Mouse (Mus musculus) small intestine, adult 2 months (tissue): Measurements from ENCODE around the gene Taok3.

ENCODE experiments used
- CTCF ChIP-seq: fragments of 200-500 bp; IDR thresholded peaks from 2 replicates; pipeline ENCODE4 v1.5.1; 2012; ENCODE audit warnings: low read depth, mild to moderate bottlenecking, control low read depth, inconsistent platforms, low read length, moderate library complexity, mixed read lengths; ENCODE audit not compliant: insufficient replicate concordance, insufficient read length; ENCODE audit errors: extremely low read depth
- POLR2A ChIP-seq: fragments of 200-500 bp; IDR thresholded peaks from 2 replicates; pipeline ENCODE4 v1.6.1; 2012; ENCODE audit warnings: low read depth, mild to moderate bottlenecking, control low read depth, inconsistent platforms, low read length, moderate library complexity

- TF ChIP-seq CTCF (no peak), POLR2A (no peak)
Measured at GRCm38 (mm10) chr5:117120489-117121466, 849 bp downstream of the Taok3 start.
